Mouse (Mus musculus): ENCODE measurements around the gene Bpi. TPM values are rescaled to one million over a fixed set of nuclear protein-coding genes. Genes with fewer than 3 reads are reported as not detected.

The Bpi gene
- polyA plus RNA-seq, 1 experiment from 2014 or later, result not detected

- H3K4me1 ChIP-seq (replicated peaks), result no peaks in the 10 kb centered on the region
- 0 out of 2 replicates have a peak, but pooled peaks have one; percentile 59 for ATAC-seq (ENCODE audit: insufficient number of reproducible peaks, insufficient read depth, low FRiP score, low TSS enrichment, low read depth)
- 54% methylated on average over 10 of the region's 10 CpGs for WGBS
- no peaks in the 10 kb centered on the region for H3K36me3 ChIP-seq
- no peak overlapping the region for H3K4me2 ChIP-seq
- no peaks in the 10 kb centered on the region for H3K27me3 ChIP-seq
- H3K27ac ChIP-seq, result no peak overlapping the region
- H3K9me3 ChIP-seq, result no peaks in the 10 kb centered on the region
- H3K4me3 ChIP-seq (replicated peaks), result no peak overlapping the region
- no peak overlapping the region for H3K9ac ChIP-seq (replicated peaks)
These were observed 66.8 kb downstream of the Bpi start for GRCm38 (mm10) chr2:158324531-158325190.

- ATAC-seq (ENCODE audit: insufficient number of reproducible peaks, insufficient read depth, low FRiP score, low TSS enrichment, low read depth), result no peak
- Histone ChIP-seq H3K27me3 (no peaks in the 10 kb centered on the region), H3K9ac (replicated peaks) (no peak overlapping the region), H3K9me3 (no peaks in the 10 kb centered on the region), H3K27ac (no peak overlapping the region), H3K4me2 (no peak overlapping the region), H3K4me1 (replicated peaks) (no peaks in the 10 kb centered on the region), H3K4me3 (replicated peaks) (no peak overlapping the region), H3K36me3 (no peaks in the 10 kb centered on the region)
- 87% methylated on average over 8 of the region's 8 CpGs for WGBS
These were observed 67.7 kb downstream of the Bpi start for GRCm38 (mm10) chr2:158325609-158326008.

Small RNA genes within 50 kb of the gene (microRNA-seq; reads per million reads assigned to microRNA genes)
- gene Mir7685, result not detected

Other genes starting within 250 kb of the Bpi start
- gene Tti1, start 229.7 kb upstream of the Bpi start, polyA plus RNA-seq (2016; fragmentation: Nextera tagmentation; extraction: Ambion mirVana), result 28.1 and 35.3 TPM in 2 replicates
- gene Rprd1b, start 229.6 kb upstream of the Bpi start, polyA plus RNA-seq (2016; fragmentation: Nextera tagmentation; extraction: Ambion mirVana), result 55.2 and 57.1 TPM in 2 replicates
- 2.6 and 3.4 TPM in 2 replicates for gene Tgm2, start 111.7 kb upstream of the Bpi start, polyA plus RNA-seq (2016; fragmentation: Nextera tagmentation; extraction: Ambion mirVana)
- 10.2 TPM in 2 replicates for gene D630003M21Rik, start 28.9 kb upstream of the Bpi start, polyA plus RNA-seq (2016; fragmentation: Nextera tagmentation; extraction: Ambion mirVana)
- 3.1 and 4.2 TPM in 2 replicates for gene Lbp, start 48.4 kb downstream of the Bpi start, polyA plus RNA-seq (2016; fragmentation: Nextera tagmentation; extraction: Ambion mirVana)
- gene Snhg11, start 117.5 kb downstream of the Bpi start, polyA plus RNA-seq (2016; fragmentation: Nextera tagmentation; extraction: Ambion mirVana), result 6.3 and 7.7 TPM in 2 replicates
- gene Ralgapb, start 151.8 kb downstream of the Bpi start, polyA plus RNA-seq (2016; fragmentation: Nextera tagmentation; extraction: Ambion mirVana), result 17.3 and 19.7 TPM in 2 replicates
- gene Adig, start 244.5 kb downstream of the Bpi start, polyA plus RNA-seq (2016; fragmentation: Nextera tagmentation; extraction: Ambion mirVana), result 0.37 TPM in 1 of 2 replicates, not detected in the other

Measured in limb, embryonic 12.5 days (tissue).